Mouse (Mus musculus): ENCODE data around the gene Galnt4.
"Not testable (repeated sequence)": the region's sequence is repeated elsewhere in the genome, so short reads cannot be mapped to it uniquely, and the experiment has no call there.

The Galnt4 gene

DNA sequence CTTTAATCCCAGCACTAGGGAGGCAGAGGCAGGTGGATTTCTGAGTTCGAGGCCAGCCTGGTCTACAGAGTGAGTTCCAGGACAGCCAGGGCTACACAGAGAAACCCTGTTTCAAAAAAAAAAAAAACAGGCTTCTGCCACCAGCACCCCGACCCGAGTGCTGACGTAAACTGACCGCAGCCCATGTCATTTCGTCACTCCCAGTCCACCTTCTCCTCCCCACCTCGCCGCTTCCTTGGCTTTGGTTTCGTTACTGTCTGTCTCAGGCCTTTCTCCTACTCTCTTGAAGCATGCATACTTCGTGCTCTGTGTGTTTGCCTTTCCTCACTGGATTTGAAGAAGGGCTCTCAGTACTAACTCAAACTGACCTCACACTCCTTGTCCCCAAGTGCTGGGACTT is 49.7 kb downstream of the Galnt4 start:
- not testable (repeated sequence) for DNase-seq (ENCODE audit: low spot score)

DNA sequence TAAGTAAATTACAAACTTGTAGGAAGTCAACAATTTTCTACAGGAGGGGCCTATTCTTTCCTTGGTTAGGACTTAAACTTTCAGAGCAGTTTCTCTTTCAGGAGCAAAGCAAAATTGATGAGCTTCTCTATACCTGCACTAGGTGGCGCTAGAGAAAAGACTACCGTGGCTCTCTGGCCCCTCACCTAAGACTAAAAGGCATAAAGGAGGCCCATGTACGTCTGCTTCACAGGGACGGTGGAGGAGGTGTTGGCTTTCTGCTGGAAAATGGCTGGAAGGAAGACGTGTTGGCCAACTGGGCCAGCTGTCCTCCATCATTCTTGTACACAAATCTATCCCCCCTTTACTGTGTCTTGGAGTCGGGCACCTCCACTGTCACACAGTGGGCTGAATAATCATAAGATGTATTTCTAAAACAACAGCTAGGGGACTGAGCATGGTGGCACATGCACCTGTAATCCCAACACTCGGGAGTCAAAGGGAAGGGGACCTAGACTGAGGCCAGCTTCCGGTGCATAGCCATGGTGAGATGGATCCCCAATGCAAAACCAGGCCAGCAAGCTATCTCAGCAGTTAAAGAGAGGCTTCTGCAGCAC is 54.1 kb downstream of the Galnt4 start:
- no peak for DNase-seq (ENCODE audit: low spot score)
